Mouse (Mus musculus) c-Kit-positive CD71-positive TER-119-positive erythroid progenitor cells, embryonic 14.5 days (primary cell): ENCODE results near the gene Abcf1.
"Not testable (repeated sequence)": the region's sequence is repeated elsewhere in the genome, so short reads cannot be mapped to it uniquely, and the experiment has no call there.

Experiments used
- DNase-seq: peaks from one replicate; pipeline ENCODE4 v3.0.0-alpha.2; 2013; ENCODE audit warnings: low spot score

Abcf1 gene

DNA sequence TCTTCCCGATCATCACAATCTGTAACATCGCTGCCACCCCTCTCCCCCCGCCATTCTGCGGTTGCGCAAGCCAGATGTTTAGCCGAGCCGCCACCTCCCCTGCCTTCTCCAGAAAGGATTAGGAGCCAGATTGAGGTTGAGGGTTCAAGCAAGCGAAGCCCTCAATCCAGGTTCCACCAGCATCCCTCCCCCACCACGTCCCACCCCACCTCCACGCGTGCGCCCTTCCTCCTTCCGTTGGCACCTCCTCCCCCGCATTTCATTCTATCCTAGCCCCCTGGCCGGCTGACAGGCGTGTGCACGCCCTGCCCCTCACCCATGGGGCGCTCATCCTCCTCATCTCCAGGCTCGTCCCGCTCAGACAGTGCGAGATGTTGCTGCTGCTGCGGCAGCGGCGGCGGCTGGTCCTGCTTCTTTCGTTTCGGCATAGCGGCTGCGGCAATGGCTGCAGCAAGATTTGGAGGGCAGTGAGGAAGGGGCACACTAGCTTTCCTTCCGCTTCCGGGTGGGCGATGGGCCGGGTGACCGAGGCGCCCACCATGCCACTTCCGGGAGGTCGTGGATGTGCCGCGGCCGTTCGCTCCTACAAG is 9.3 kb upstream of the Abcf1 start:
- no peak for DNase-seq

GRCm38 (mm10) chr17:35972131-35972530 is 2.6 kb upstream of the Abcf1 start:
- no peak for DNase-seq

GRCm38 (mm10) chr17:35967621-35968020 is 1.9 kb downstream of the Abcf1 start:
- DNase-seq, result no peak

- DNase-seq, result no peak
Observed at GRCm38 (mm10) chr17:35963279-35963678, 6.3 kb downstream of the Abcf1 start.

DNA sequence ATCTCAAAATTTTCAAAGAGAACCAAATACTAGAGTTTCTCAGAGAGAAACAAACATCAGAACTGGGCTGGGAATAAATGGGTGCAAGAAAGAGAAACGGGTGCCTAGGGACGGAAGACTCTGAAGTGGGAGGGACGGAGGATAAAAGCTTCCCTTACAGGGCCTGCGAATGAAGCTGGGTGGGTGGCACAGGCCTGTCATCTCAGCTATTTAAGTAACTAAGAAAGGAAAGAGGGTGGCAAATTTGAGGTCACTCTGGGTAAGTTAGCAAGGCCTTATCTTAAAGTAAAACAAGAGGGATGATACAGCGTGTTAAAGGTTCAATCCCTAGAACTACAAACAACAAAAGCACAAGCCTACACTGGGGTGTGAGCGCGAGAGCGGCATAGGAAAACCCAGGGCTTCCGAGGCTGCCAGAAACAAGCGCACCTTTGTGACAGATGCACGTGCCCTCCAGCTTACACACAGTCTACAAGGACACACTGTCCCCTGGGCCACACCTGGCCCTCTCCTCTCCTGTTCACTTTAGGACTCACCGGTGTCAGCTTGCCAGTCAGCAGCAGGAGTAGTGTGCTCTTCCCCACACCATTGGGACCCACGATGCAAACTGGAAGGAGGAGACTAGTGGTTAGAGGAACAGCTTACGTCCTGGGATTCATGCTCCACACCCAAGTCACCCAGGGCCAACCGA is 10.9 kb downstream of the Abcf1 start:
- no peak for DNase-seq

- DNase-seq, result no peak
Observed at GRCm38 (mm10) chr17:35954665-35955064, 14.9 kb downstream of the Abcf1 start.

DNA sequence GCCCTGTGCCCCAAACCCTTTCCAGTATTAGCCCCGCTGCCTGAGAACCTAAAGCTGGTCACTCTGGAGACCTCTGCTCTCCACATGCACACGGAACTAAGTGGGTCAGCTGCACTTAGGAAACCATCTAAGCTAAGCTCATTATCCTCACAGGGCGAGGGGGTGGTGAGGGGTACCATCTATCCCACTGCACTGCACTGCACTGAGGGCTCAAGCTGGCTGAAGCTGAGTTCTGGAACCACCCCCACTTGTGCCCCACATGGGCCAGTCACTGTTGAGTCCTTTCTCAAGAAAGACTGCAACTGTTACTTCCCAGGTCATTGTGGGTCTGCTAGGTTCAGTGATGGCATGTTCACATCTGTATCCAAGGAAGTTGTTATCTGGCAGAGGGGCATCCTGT is 17.0 kb downstream of the Abcf1 start:
- DNase-seq, result not testable (repeated sequence)

DNA sequence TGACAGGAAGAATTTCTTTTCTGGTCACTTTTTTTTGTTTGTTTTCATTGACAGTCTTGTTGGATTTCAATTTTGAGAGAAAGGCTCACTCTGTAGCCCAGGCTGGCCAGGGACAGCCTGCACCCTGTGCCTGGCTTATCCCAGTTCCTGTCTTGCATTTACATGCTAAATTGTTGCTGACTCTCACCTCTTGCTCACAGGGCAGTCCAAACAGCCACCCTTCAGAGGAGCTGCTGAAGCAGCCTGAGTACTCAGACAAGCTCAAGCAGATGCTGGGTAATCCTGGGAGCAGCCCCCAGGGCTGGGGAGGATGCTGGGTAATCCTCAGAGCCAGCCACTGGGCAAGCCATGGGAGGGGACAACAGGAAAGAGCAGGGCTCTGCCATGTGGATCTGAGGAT is 18.6 kb downstream of the Abcf1 start:
- DNase-seq, result not testable (repeated sequence)

GRCm38 (mm10) chr17:35939941-35940340 is 29.6 kb downstream of the Abcf1 start:
- no peak for DNase-seq

DNA sequence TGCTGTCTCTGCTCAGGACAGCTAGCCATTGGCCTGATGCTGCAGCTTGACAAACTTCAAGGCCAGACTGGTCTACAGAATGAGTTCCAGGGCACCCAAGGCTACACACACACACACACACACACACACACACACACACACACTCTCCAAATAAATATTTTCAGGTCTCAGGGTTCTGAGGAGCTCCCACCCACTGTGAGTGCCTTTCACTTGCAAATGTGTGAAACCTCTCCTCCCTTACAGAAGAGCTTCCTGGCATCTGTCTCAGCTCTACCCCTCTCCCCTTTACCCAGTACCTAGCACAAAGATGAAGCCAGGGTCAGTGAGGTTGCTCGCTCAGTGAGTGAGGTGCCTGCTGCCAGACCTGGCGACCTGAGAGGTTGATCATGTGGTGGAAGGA is 30.5 kb downstream of the Abcf1 start:
- no peak for DNase-seq

DNA sequence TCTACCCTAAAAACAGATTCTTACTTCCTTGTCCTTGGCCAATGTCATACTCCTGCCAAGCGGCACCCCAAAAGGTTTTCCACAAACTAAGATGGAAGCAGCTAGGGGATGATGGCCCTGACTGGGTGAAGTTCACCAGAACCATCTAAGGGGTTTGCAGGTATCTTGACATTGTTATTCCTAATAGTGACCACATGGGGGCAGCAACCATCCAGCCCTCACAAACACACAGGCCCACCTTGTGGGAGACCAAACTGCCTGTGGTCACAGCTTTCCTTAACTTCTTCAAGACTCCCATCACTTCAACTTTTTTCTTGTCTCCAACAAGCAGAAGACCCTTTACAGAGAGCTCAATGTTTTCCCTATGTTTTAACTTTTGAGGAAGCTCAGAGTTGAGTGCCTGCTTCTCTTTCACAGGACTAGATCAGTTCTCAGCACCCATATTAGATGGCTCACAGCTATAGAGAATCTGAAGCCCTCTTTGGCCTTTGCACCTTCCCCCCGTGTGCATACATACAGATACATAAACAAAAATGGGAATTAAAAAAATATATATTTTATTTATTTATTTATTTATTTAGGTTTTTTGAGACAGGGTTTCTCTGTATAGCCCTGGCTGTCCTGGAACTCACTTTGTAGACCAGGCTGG is 31.7 kb downstream of the Abcf1 start:
- peak; percentile 57 for DNase-seq

DNA sequence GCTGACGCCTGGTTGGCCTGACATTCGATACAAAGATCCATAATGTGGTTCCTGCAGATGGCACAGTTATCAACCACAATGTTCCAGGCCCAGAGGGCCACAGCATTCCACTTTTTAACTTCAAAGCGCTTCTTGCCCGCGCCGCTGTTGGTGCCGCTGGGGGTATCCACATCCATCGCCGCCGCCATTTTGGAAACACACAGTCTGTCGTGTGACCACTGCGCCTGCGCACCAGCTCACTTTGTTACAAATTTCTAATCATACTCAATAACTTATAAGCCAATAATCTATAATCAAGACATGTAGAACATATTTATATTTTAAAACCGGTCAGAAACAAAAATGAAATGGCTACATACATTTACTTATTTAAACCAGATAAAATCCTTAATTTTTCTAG is 33.8 kb downstream of the Abcf1 start:
- DNase-seq, result not testable (repeated sequence)

DNA sequence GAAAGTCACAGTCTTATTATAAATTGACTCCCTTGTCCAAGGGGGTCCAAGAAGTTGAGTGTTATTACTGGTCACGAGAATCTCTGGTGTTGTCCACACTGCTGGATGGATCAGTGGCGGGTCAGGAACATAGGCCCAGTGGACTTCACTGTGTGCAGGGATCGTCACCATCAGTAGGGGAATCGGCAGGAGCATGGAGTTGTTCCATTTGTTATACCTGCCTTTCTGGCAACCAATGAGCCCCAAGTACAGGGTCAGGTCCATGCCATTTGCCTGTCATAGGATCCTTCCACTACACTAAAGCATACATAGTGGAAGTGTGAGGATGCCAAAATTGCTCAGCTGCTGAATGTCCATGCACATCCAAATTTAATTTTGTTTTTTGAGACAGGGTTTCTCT is 37.0 kb downstream of the Abcf1 start:
- DNase-seq, result no peak

DNA sequence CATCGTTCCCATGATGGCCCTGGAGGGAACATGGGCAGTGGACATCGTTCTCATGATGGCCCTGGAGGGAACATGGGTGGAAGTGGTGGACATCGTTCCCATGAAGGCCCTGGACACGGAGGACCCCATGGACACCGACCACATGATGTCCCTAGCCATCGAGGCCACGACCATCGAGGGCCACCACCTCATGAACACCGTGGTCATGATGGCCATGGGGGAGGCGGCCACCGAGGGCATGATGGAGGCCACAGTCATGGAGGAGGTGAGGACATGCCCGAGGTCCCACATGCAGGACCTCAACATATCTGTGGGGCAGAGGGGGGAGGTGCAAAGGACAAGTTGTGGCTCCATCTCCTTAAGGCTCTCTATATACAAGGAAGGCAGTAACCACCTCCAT is 38.9 kb downstream of the Abcf1 start:
- DNase-seq, result no peak

GRCm38 (mm10) chr17:35929534-35929933 is 40.0 kb downstream of the Abcf1 start:
- no peak for DNase-seq

- DNase-seq, result no peak
Observed at GRCm38 (mm10) chr17:35927471-35927870, 42.1 kb downstream of the Abcf1 start.

GRCm38 (mm10) chr17:35923281-35923680 is 46.3 kb downstream of the Abcf1 start:
- DNase-seq, result no peak

GRCm38 (mm10) chr17:35922566-35922965 is 47.0 kb downstream of the Abcf1 start:
- DNase-seq, result no peak

GRCm38 (mm10) chr17:35921710-35922109 is 47.9 kb downstream of the Abcf1 start:
- DNase-seq, result no peak

DNA sequence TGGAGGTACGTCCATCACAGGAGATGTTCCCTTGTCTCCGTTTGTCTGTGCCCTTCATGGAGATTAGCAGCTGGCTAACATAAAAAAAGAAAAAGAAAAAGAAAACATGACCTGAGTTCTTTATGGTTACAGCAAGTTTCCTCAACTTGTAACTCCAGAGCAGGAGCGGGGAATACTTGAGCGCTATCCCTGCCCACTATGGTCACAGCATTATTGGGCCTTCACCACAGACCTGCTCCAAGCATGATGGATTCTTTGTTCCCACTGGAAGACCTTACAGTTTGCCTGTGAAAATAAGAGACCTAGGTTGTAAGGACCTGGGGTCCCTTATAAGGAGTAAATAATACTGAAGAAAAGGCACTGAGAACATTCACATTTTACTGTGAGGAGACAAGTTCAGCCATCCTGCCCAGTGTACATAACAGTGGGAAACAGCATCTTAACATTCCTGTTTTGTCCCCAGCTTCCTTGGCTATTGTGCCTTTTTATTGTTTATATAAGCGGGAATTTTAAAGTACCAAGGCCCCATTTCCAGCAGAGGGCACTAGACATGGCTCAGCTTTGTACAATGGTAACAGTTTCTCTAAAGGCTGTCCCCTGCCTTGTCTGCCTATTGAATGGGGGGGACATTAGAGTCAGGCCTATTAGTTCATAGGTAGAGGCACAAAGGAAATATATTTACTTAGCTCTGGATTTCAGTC is 48.5 kb downstream of the Abcf1 start:
- no peak for DNase-seq

DNA sequence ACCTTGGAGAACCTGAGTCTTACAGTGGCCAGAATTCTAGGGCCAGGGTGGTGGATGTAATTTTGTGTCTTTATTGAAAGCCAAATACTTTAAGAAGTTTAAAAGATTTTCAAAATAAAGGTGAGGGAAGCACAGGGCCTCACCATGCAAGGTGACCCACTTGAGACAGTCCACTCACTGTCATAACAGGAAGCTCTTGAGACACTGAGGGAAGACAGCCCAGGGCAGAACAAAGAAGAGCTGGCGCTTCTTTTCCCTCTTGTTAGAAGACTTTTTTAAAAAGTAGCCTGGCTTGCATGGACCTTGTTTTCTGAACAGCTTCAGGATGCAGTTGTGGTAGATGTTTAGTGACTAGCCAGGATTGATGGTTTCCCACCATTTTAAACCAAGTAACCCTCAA is 49.2 kb downstream of the Abcf1 start:
- no peak for DNase-seq

GRCm38 (mm10) chr17:35919864-35920301 is 49.7 kb downstream of the Abcf1 start:
- DNase-seq, result peak; percentile 76
